Comparison of ENCODE assay signal across 13 mouse cellular contexts in the genomic region with DNA sequence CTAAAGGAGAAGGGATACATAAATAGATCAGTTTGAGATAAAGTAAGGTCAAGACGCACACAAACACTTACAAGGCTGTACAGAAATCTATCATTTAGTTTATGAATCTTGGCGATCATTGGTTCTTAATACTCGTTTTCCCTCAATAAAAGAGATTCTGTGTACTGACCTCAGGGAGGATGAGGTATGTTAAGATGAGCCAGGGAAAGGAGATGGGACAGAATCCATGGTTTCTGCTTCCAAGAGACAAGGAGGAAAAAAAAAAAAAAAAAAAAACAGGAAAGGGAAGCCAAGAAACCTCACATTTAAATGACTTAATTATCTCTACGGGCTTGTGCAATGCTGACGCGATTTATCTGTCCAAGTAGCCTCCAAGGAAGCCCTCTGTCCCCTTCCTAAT.
"Had no signal": no experiment of that assay in that cellular context is flagged by ENCODE, and none has a peak within 500 bp of the region (broad histone marks: within the 10 kb centered on the region; RNA-seq: fewer than 3 reads in every experiment).

No protein-coding gene starts in this region.

- ATAC-seq: liver, embryonic 12.5 days; midbrain, embryonic 13.5 days had no signal

- DNase-seq: kidney, postnatal 25 days; layer of hippocampus, adult 9-11 months; liver; lung, adult 18-20 months; lung, postnatal 10 days; lung, postnatal 36 days; right cerebral cortex, adult 18-20 months; right cerebral cortex, postnatal 14 days; right cerebral cortex, postnatal 4 days; spleen, adult 18-20 months; thymus, postnatal 25 days had no signal
